Comparison of ENCODE assay signal across 8 mouse cellular contexts in genomic region chr10:68443132-68443531, GRCm38 (mm10).
DNase-seq lines count a peak whose midpoint lies in the region; ATAC-seq lines count a peak whose summit lies in the region.
"Had no signal": no experiment of that assay in that cellular context is flagged by ENCODE, and none has a peak within 500 bp of the region (broad histone marks: within the 10 kb centered on the region; RNA-seq: fewer than 3 reads in every experiment).

No protein-coding gene starts in this region.

- H3K27ac ChIP-seq in embryonic facial prominence, embryonic 14.5 days (replicated peaks; ENCODE audit: low read depth, low read length), result peak overlapping the region; percentile 53
- no peak overlapping the region for H3K27ac ChIP-seq in midbrain, embryonic 10.5 days (replicated peaks)

- 0 out of 2 replicates have a peak overlapping the region, but pooled peaks have one; percentile 2 for H3K4me2 ChIP-seq in embryonic facial prominence, embryonic 14.5 days (ENCODE audit: low read depth, low read length)

- DNase-seq in kidney, postnatal 10 days, result peak; percentile 26
- DNase-seq in kidney, postnatal 14 days, result no peak
- peak; percentile 40 for DNase-seq in T-cell, adult 2 months (ENCODE audit: low spot score)
- DNase-seq in embryonic facial prominence, embryonic 14.5 days (ENCODE audit: low spot score), result peak; percentile 52
- DNase-seq in spleen, postnatal 36 days (ENCODE audit: low spot score in 2 of 2), result peak; percentile 75 to 81
- DNase-seq in midbrain, embryonic 10.5 days (ENCODE audit: low spot score), result no peak
- no peak for DNase-seq in layer of hippocampus, postnatal 25 days (ENCODE audit: extremely low spot score in 1 of 2, low spot score in 1 of 2)
- DNase-seq: gastrocnemius, postnatal 36 days had no signal

- H3K9ac ChIP-seq in embryonic facial prominence, embryonic 14.5 days (ENCODE audit: low read depth, low read length), result no peak overlapping the region

- 10% methylated on average over 7 of the region's 7 CpGs for WGBS in embryonic facial prominence, embryonic 14.5 days
- WGBS in midbrain, embryonic 10.5 days, result 42% methylated on average over 7 of the region's 7 CpGs

- H3K9me3 ChIP-seq in embryonic facial prominence, embryonic 14.5 days (ENCODE audit: control insufficient read depth, low read length), result no peaks in the 10 kb centered on the region
- no peaks in the 10 kb centered on the region for H3K9me3 ChIP-seq in midbrain, embryonic 10.5 days (replicated peaks)

- no peak for ATAC-seq in embryonic facial prominence, embryonic 14.5 days (ENCODE audit: low read depth)

- H3K4me3 ChIP-seq in embryonic facial prominence, embryonic 14.5 days (ENCODE audit: low read depth, low read length), result no peak overlapping the region
- H3K4me3 ChIP-seq in midbrain, embryonic 10.5 days, result no peak overlapping the region

- no peaks in the 10 kb centered on the region for H3K36me3 ChIP-seq in embryonic facial prominence, embryonic 14.5 days (ENCODE audit: control insufficient read depth, insufficient read depth, low read length)
- H3K36me3 ChIP-seq in midbrain, embryonic 10.5 days, result no peaks in the 10 kb centered on the region

- H3K27me3 ChIP-seq in embryonic facial prominence, embryonic 14.5 days (replicated peaks; ENCODE audit: control insufficient read depth, insufficient read depth, low read length), result no peaks in the 10 kb centered on the region
- no peaks in the 10 kb centered on the region for H3K27me3 ChIP-seq in midbrain, embryonic 10.5 days (ENCODE audit: low read depth, poor library complexity, severe bottlenecking)

- peaks cover 42% of the 10 kb centered on the region for H3K4me1 ChIP-seq in embryonic facial prominence, embryonic 14.5 days (ENCODE audit: control insufficient read depth, insufficient read depth, low read length)
- peaks cover 19% of the 10 kb centered on the region for H3K4me1 ChIP-seq in midbrain, embryonic 10.5 days

Comparison
In these comparisons a context has a peak if more than half of its experiments do, and no peak if none do; other contexts are left out.
1. DNase-seq: peak in kidney, postnatal 10 days (single experiment), T-cell, adult 2 months (single experiment), embryonic facial prominence, embryonic 14.5 days (single experiment) and spleen, postnatal 36 days (2 of 2); none in kidney, postnatal 14 days (single experiment), midbrain, embryonic 10.5 days (single experiment) and layer of hippocampus, postnatal 25 days (0 of 2).